Mouse (Mus musculus) olfactory bulb, adult 2 months (tissue): ENCODE measurements around the gene Auts2.

ENCODE experiments used
- CTCF ChIP-seq: fragments of 200-500 bp; IDR thresholded peaks from 2 replicates; pipeline ENCODE4 v1.5.1; 2012; ENCODE audit warnings: low read depth, mild to moderate bottlenecking, low read length, moderate library complexity; ENCODE audit not compliant: insufficient read depth
- POLR2A ChIP-seq: fragments of 200-500 bp; IDR thresholded peaks from 2 replicates; pipeline ENCODE4 v1.6.1; 2012; ENCODE audit warnings: mild to moderate bottlenecking, low read depth, low read length, moderate library complexity; ENCODE audit not compliant: insufficient read depth

- TF ChIP-seq POLR2A (no peak), CTCF (no peak)
Observed at GRCm38 (mm10) chr5:131538311-131538915, 1004.7 kb downstream of the Auts2 start.
